Mouse (Mus musculus): Measurements from ENCODE around the gene Erf. TPM values are rescaled to one million over a fixed set of nuclear protein-coding genes. Genes with fewer than 3 reads are reported as not detected.

The Erf gene
- total and polyA plus RNA-seq, 2 experiments from 2014 or later = 3.7 to 20.8 TPM

DNA sequence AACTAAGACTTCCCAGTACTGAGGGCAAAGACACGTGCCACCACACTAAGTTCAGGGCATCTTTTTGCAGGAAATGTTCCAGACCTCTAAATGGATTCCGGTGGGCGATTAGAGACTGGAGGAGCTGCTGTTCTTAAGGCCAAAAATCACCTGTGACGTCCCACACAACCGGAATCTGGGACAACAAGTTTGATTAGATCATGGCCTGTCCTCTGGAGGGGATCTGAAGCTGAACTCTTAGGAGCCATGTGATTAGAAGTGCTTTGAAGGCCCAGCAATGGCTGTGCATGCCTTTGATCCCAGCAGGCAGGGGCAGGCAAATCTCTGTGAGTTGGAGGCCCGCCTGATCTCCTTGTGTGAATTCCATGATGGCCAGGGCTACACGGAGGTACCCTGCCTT lies 9.9 kb downstream of the Erf start:
- H3K4me3 ChIP-seq (ENCODE audit: low read length) = no peak overlapping the region
- ATAC-seq (no peak), DNase-seq (ENCODE audit: low spot score) (no peak)
- no peak overlapping the region for H3K4me2 ChIP-seq (ENCODE audit: low read depth, low read length)
- H3K27me3 ChIP-seq (ENCODE audit: insufficient read depth, low read length) = no peaks in the 10 kb centered on the region
- H3K27ac ChIP-seq = no peak overlapping the region
- H3K4me1 ChIP-seq (ENCODE audit: insufficient read depth, low read length) = peaks cover 6% of the 10 kb centered on the region; the same call in 1 of the 2 replicates
- 66% methylated on average over 7 of the region's 7 CpGs for WGBS
- no peak for TF ChIP-seq CTCF (IDR thresholded peaks at IDR 0.05; ENCODE audit: low read depth)
- H3K36me3 ChIP-seq (ENCODE audit: insufficient read depth, low read length) = no peaks in the 10 kb centered on the region
- H3K9ac ChIP-seq (replicated peaks; ENCODE audit: low read length) = no peak overlapping the region
- no peaks in the 10 kb centered on the region for H3K9me3 ChIP-seq (ENCODE audit: low read length)

DNA sequence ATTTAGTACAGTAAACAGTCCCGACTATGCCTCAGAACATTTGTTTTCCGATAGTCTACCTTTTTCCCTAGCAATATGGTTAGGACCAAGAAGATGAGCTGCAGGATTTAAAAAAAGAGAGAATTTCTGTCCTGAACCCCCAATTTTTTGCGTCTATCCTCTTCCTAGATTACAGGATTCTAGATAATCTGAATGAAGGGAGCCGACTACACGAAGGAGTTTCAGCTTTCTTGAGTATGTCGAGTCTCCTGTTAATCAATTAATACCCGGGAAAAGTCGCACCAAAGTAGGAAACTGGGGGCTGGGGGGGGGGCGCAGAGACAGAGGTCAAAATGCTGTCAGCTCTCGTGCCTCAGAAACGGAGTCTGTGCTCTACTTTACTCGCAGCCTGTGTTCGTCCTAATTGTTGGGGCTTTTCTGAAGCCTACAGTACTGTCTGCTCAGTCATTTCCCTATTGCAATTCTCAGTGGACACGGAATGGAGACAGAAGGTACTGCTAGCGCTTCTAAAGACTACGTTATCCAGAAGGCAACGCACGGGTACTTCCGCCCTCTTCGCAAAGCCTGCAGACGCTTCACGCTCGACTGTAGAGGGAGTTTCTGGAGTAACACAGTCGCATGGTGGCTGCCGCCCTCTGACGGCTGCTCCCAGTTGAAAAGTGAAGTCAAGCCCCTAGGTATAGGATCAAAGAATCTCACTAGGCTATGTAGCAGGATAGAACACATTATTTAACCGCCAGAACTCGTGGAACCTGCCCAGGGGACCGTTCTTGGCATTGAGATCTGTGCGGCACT lies 11.5 kb downstream of the Erf start:
- Histone ChIP-seq H3K4me3 (ENCODE audit: low read length) (peak overlapping the region; percentile 94), H3K9me3 (ENCODE audit: low read length) (no peaks in the 10 kb centered on the region), H3K27ac (peak overlapping the region; percentile 87), H3K4me2 (ENCODE audit: low read depth, low read length) (peak overlapping the region; percentile 67), H3K36me3 (ENCODE audit: insufficient read depth, low read length) (peaks cover 12% of the 10 kb centered on the region; the same call in 1 of the 2 replicates), H3K9ac (replicated peaks; ENCODE audit: low read length) (0 out of 2 replicates have a peak overlapping the region, but pooled peaks have one; percentile 33), H3K4me1 (ENCODE audit: insufficient read depth, low read length) (peaks cover 6% of the 10 kb centered on the region; the same call in 1 of the 2 replicates), H3K27me3 (ENCODE audit: insufficient read depth, low read length) (no peaks in the 10 kb centered on the region)
- TF ChIP-seq CTCF (IDR thresholded peaks at IDR 0.05; ENCODE audit: low read depth) = peak; percentile 86
- DNase-seq (ENCODE audit: low spot score) = peak; percentile 96
- ATAC-seq = peak; percentile 54
- 3% methylated on average over 30 of the region's 30 CpGs for WGBS

DNA sequence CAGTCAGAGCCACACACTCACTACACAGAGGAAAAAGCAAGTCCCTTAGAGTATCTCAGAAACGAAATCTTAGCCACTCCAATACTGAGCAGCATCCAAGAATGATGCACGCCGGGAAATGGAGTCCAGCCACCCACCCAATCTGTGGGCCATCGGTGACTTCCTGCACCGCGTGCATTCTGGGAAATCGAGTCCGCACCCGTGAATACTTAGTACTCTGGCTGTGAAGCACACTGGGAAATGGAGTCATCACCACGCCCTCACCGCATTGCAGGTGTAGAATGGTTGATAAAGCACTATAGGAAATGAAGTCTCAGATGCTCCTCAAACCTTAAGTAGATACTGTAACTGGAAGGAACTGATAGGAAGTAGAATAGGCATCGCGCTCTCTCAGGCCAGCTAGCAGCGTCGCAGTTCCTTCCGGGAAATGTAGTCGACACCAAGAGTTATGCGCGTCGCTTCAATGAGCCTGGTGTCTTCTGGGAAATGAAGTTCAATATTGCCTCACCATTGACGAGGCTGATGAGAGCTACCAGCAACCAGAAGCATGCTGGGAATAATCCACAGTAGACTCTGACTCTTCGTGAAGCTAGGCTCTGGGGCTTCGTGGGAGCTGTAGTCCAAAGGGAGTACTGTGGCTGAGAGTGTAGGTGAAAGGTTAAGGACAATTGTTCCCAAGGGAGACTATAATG lies 12.4 kb downstream of the Erf start:
- DNase-seq (ENCODE audit: low spot score) (peak; percentile 98), ATAC-seq (peak; percentile 95)
- H3K4me3 ChIP-seq (ENCODE audit: low read length) = peak overlapping the region; percentile 94
- peak overlapping the region; percentile 87 for H3K27ac ChIP-seq
- no peak for TF ChIP-seq CTCF (IDR thresholded peaks at IDR 0.05; ENCODE audit: low read depth)
- H3K27me3 ChIP-seq (ENCODE audit: insufficient read depth, low read length) = no peaks in the 10 kb centered on the region
- H3K9ac ChIP-seq (replicated peaks; ENCODE audit: low read length) = peak overlapping the region; percentile 99
- peaks cover 6% of the 10 kb centered on the region; the same call in 1 of the 2 replicates for H3K4me1 ChIP-seq (ENCODE audit: insufficient read depth, low read length)
- H3K36me3 ChIP-seq (ENCODE audit: insufficient read depth, low read length) = peaks cover 20% of the 10 kb centered on the region
- no peaks in the 10 kb centered on the region for H3K9me3 ChIP-seq (ENCODE audit: low read length)
- under 1% methylated on average over 23 of the region's 23 CpGs for WGBS
- peak overlapping the region; percentile 67 for H3K4me2 ChIP-seq (ENCODE audit: low read depth, low read length)

DNA sequence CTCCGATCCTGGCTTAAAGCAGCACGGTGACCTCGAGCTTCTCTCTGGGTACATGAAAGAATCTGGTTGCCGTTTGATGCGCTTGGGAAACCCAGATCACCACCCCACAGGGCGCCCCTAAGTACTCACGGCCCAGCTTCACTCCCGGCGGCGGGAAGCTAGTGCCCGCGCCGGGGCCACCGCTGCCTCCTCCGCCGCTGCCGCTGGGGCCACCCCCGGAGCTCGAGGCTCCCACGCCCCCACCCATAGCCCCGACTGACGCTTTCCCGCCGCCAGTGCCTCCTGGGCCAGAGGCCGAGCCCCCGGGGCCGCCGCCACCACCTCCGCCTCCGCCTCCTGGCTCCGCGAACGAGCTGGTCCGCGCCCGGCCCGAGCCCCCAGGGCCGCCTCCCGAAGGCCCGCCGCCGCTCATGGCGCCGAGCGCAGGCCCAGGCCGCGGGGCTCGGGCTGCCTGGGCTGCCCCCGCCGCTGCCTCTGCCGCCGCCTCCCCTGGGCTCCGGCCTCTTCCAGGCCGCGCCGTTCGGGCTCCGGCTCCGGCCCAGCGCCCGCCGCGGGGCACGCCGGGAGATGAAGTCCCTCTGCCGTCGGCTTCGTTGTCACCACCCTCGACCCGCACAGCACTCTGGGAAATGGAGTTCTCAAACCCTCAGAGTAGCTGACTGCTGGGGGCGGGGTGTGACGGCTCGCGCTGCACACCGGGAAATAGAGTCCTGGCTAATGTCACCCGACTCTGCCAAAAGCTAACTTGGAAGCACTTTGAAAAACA lies 13.1 kb downstream of the Erf start, which contains the start of gene Gsk3a:
Gsk3a (minus strand) TSS at position 603 of the 766 bp plus-strand sequence.
- Histone ChIP-seq H3K9ac (replicated peaks; ENCODE audit: low read length) (peak within 1 kb of the TSS; percentile 99), H3K9me3 (ENCODE audit: low read length) (no peaks in the 10 kb centered on the region), H3K27me3 (ENCODE audit: insufficient read depth, low read length) (no peaks in the 10 kb centered on the region), H3K36me3 (ENCODE audit: insufficient read depth, low read length) (peaks cover 28% of the 10 kb centered on the region), H3K27ac (peak within 1 kb of the TSS; percentile 87), H3K4me3 (ENCODE audit: low read length) (peak within 1 kb of the TSS; percentile 94), H3K4me1 (ENCODE audit: insufficient read depth, low read length) (peaks cover 6% of the 10 kb centered on the region; the same call in 1 of the 2 replicates), H3K4me2 (ENCODE audit: low read depth, low read length) (peak within 1 kb of the TSS; percentile 67)
- no peak for TF ChIP-seq CTCF (IDR thresholded peaks at IDR 0.05; ENCODE audit: low read depth)
- ATAC-seq = peak; percentile 93
- DNase-seq (ENCODE audit: low spot score) = peak; percentile 99
- WGBS = under 1% methylated on average over 68 of the region's 76 CpGs

DNA sequence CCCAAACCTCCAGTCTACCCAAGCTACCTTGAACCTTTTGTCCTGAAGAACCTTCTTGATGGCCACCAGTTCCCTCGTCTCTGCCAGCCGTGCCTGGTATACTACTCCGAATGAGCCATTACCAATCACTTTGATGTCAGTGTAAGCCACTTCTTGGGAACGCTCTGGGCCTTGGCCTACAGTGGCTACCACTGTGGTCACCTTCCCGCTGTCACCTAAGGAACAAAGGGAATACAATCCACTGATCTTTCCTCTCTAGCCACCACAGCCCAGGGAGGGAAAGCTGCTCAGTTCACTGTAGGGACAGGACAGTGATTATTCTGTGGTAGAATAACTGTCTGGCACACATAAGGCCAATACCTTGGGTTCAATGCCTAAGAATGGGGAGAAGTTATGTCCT lies 15.0 kb downstream of the Erf start:
- TF ChIP-seq CTCF (IDR thresholded peaks at IDR 0.05; ENCODE audit: low read depth) = no peak
- H3K36me3 ChIP-seq (ENCODE audit: insufficient read depth, low read length) = peaks cover 46% of the 10 kb centered on the region
- peak overlapping the region; percentile 99; the same call in 1 of the 2 replicates for H3K9ac ChIP-seq (replicated peaks; ENCODE audit: low read length)
- H3K4me3 ChIP-seq (ENCODE audit: low read length) = no peak overlapping the region
- H3K4me1 ChIP-seq (ENCODE audit: insufficient read depth, low read length) = peaks cover 6% of the 10 kb centered on the region; the same call in 1 of the 2 replicates
- DNase-seq (ENCODE audit: low spot score) (no peak), ATAC-seq (no peak)
- peak overlapping the region; percentile 67; the same call in 1 of the 2 replicates for H3K4me2 ChIP-seq (ENCODE audit: low read depth, low read length)
- no peak overlapping the region for H3K27ac ChIP-seq
- WGBS = 87% methylated on average over 5 of the region's 5 CpGs
- H3K27me3 ChIP-seq (ENCODE audit: insufficient read depth, low read length) = no peaks in the 10 kb centered on the region
- no peaks in the 10 kb centered on the region for H3K9me3 ChIP-seq (ENCODE audit: low read length)

DNA sequence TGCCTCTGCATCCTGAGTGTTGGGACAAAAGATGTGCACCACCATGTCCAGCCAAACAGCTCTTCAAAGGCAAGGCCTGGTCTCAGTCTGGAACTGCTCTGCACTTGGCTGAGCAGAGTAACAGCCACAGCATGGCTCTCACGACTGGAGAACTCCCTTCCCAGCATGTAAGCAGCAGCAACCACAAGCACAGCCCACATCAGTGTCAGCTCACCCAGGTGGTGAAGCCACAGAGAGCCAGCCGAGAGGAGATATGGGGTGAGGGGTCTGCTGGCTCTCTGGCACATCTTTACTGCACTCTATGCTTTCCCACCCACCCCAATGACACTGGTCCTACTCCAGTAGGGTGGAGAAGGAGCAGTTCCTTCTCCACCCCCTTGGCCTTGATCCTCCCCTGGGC lies 17.5 kb downstream of the Erf start:
- H3K9me3 ChIP-seq (ENCODE audit: low read length) = no peaks in the 10 kb centered on the region
- 87% methylated on average over 2 of the region's 2 CpGs for WGBS
- no peak overlapping the region for H3K27ac ChIP-seq
- H3K4me2 ChIP-seq (ENCODE audit: low read depth, low read length) = no peak overlapping the region
- H3K9ac ChIP-seq (replicated peaks; ENCODE audit: low read length) = no peak overlapping the region
- ATAC-seq (no peak), DNase-seq (ENCODE audit: low spot score) (no peak)
- H3K36me3 ChIP-seq (ENCODE audit: insufficient read depth, low read length) = peaks cover 65% of the 10 kb centered on the region
- TF ChIP-seq CTCF (IDR thresholded peaks at IDR 0.05; ENCODE audit: low read depth) = no peak
- H3K4me3 ChIP-seq (ENCODE audit: low read length) = no peak overlapping the region
- no peaks in the 10 kb centered on the region for H3K27me3 ChIP-seq (ENCODE audit: insufficient read depth, low read length)
- peaks cover 6% of the 10 kb centered on the region; the same call in 1 of the 2 replicates for H3K4me1 ChIP-seq (ENCODE audit: insufficient read depth, low read length)
